8 mouse cellular contexts compared by ENCODE assay signal in the genomic region with DNA sequence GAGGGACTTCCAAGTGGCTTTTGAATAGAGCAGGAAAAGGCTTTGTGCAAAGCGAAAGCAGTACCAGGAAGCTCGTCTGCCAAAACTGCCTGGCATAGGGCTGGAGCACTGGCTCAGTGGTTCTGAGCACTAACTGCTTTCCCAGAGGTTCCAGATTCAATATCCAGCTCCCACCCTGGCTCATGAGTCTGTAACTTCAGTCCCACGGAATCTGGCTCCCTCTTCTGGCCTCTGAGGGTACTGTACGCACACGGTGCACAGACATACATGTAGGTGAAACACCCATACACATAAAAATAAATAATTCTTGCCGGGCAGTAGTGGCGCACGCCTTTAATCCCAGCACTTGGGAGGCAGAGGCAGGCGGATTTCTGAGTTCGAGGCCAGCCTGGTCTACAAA. TPM values are rescaled to one million over a fixed set of nuclear protein-coding genes. Genes with fewer than 3 reads are reported as not detected.
DNase-seq lines count a peak whose midpoint lies in the region; ATAC-seq and TF ChIP-seq lines count a peak whose summit lies in the region.

No protein-coding gene starts in this region.

- no peaks in the 10 kb centered on the region for H3K36me3 ChIP-seq in kidney, embryonic 16.5 days (ENCODE audit: insufficient read depth, low read length)
- no peaks in the 10 kb centered on the region for H3K36me3 ChIP-seq in CH12.LX (replicated peaks in 1 of 2; ENCODE audit: control insufficient read depth in 1 of 2, insufficient read depth in 1 of 2, low read length in 1 of 2)
- H3K36me3 ChIP-seq in forebrain, embryonic 15.5 days, result no peaks in the 10 kb centered on the region
- no peaks in the 10 kb centered on the region for H3K36me3 ChIP-seq in small intestine, adult 2 months (ENCODE audit: control insufficient read depth, insufficient read depth, low read length)
- no peaks in the 10 kb centered on the region; the same call in 1 of the 2 replicates for H3K36me3 ChIP-seq in heart, embryonic 11.5 days (ENCODE audit: control insufficient read depth, insufficient read depth, low read length)

- dilution Hi-C loops in CH12.LX (cut with MboI; ENCODE audit: extremely low pct_ligation_motif_present, extremely low pct_unique_long_range_greater_than_20kb, low sequenced_read_pairs), result no loop called here

- TF ChIP-seq EP300 in CH12.LX (IDR thresholded peaks at IDR 0.05; ENCODE audit: low read length), result no peak

- no peaks in the 10 kb centered on the region for H3K27me3 ChIP-seq in kidney, embryonic 16.5 days (ENCODE audit: insufficient read depth, low read length)
- H3K27me3 ChIP-seq in CH12.LX (replicated peaks), result no peaks in the 10 kb centered on the region
- H3K27me3 ChIP-seq in forebrain, embryonic 15.5 days, result no peaks in the 10 kb centered on the region
- no peaks in the 10 kb centered on the region for H3K27me3 ChIP-seq in small intestine, adult 2 months (ENCODE audit: control insufficient read depth, insufficient read depth, low read length)
- no peaks in the 10 kb centered on the region for H3K27me3 ChIP-seq in heart, embryonic 11.5 days (ENCODE audit: control insufficient read depth, insufficient read depth, low read length)

- peaks cover 4% of the 10 kb centered on the region for H3K9me3 ChIP-seq in kidney, embryonic 16.5 days (ENCODE audit: low read length)
- peaks cover 8% of the 10 kb centered on the region for H3K9me3 ChIP-seq in CH12.LX (replicated peaks; ENCODE audit: low read length)
- no peaks in the 10 kb centered on the region for H3K9me3 ChIP-seq in forebrain, embryonic 15.5 days
- H3K9me3 ChIP-seq in heart, embryonic 11.5 days (replicated peaks; ENCODE audit: control insufficient read depth, low read length), result peaks cover 3% of the 10 kb centered on the region; the same call in 1 of the 2 replicates

- WGBS in kidney, embryonic 16.5 days, result 85% methylated on average over 10 of the region's 10 CpGs
- 74% methylated on average over 10 of the region's 10 CpGs for WGBS in forebrain, embryonic 15.5 days
- 85% methylated on average over 10 of the region's 10 CpGs for WGBS in small intestine, adult 2 months
- 71% methylated on average over 10 of the region's 10 CpGs for WGBS in heart, embryonic 11.5 days (ENCODE audit: insufficient replicate concordance)

- H3K79me2 ChIP-seq in CH12.LX (replicated peaks; ENCODE audit: control insufficient read depth, extremely low read depth, insufficient read depth, poor library complexity, severe bottlenecking), result no peaks in the 10 kb centered on the region

- no peak overlapping the region for H3K4me2 ChIP-seq in kidney, embryonic 16.5 days (replicated peaks; ENCODE audit: low read depth, low read length)
- H3K4me2 ChIP-seq in CH12.LX (ENCODE audit: insufficient read depth, low read depth, poor library complexity, severe bottlenecking), result no peak overlapping the region
- H3K4me2 ChIP-seq in forebrain, embryonic 15.5 days (replicated peaks), result no peak overlapping the region
- H3K4me2 ChIP-seq in heart, embryonic 11.5 days, result no peak overlapping the region

- DNase-seq in kidney, adult 18-20 months, result peak; percentile 53
- peak; percentile 31 for DNase-seq in CH12.LX (ENCODE audit: extremely low read depth)
- DNase-seq in WW6 (ENCODE audit: low read depth, low spot score), result peak; percentile 73
- peak; percentile 38 for DNase-seq in layer of hippocampus, adult 9-11 months

- peak; percentile 20 to 66; a peak in 2 of 4 replicates for TF ChIP-seq CTCF in CH12.LX (conservative IDR thresholded peaks at IDR 0.05 in 1 of 2, IDR thresholded peaks at IDR 0.05 in 1 of 2; ENCODE audit: low read depth in 2 of 2, low read length in 2 of 2)
- TF ChIP-seq CTCF in small intestine, adult 2 months (IDR thresholded peaks at IDR 0.05; ENCODE audit: extremely low read depth, insufficient read length, insufficient replicate concordance, low read depth, low read length), result peak; percentile 63; the same call in 1 of the 2 replicates

- in situ Hi-C loops in CH12.LX (cut with MboI; ENCODE audit: low pct_ligation_motif_present, low pct_unique_long_range_greater_than_20kb, low sequenced_read_pairs), result loop anchor here (25.0 kb wide), 1 partner anchor 343 kb away; no protein-coding TSS in a partner anchor

- no peaks in the 10 kb centered on the region; the same call in 1 of the 2 replicates for H3K4me1 ChIP-seq in kidney, embryonic 16.5 days (ENCODE audit: insufficient read depth, low read length)
- no peaks in the 10 kb centered on the region for H3K4me1 ChIP-seq in CH12.LX (ENCODE audit: control insufficient read depth in 1 of 2, insufficient read depth in 2 of 2)
- peaks cover 16% of the 10 kb centered on the region for H3K4me1 ChIP-seq in forebrain, embryonic 15.5 days
- peaks cover 12% of the 10 kb centered on the region; the same call in 1 of the 2 replicates for H3K4me1 ChIP-seq in small intestine, adult 2 months (ENCODE audit: control insufficient read depth, insufficient read depth, insufficient read length, low read length)
- peaks cover 3% of the 10 kb centered on the region; the same call in 1 of the 2 replicates for H3K4me1 ChIP-seq in heart, embryonic 11.5 days (ENCODE audit: control insufficient read depth, insufficient read depth, low read length)

- no peak for TF ChIP-seq POLR2A in CH12.LX (IDR thresholded peaks at IDR 0.05; ENCODE audit: low read depth, low read length)
- TF ChIP-seq POLR2A in small intestine, adult 2 months (IDR thresholded peaks at IDR 0.05; ENCODE audit: low read depth, low read length), result no peak

- peak; percentile 60 for TF ChIP-seq RAD21 in CH12.LX (IDR thresholded peaks at IDR 0.05; ENCODE audit: low read depth, low read length)

- H3K4me3 ChIP-seq in kidney, embryonic 16.5 days (ENCODE audit: low read length), result no peak overlapping the region
- H3K4me3 ChIP-seq in CH12.LX (replicated peaks in 1 of 3; ENCODE audit: low read depth in 2 of 3, low read length in 2 of 3, poor library complexity in 1 of 3), result no peak overlapping the region
- H3K4me3 ChIP-seq in forebrain, embryonic 15.5 days, result no peak overlapping the region
- no peak overlapping the region for H3K4me3 ChIP-seq in small intestine, adult 2 months (ENCODE audit: low read depth, low read length)
- no peak overlapping the region for H3K4me3 ChIP-seq in heart, embryonic 11.5 days (ENCODE audit: low read depth, low read length)

- H3K27ac ChIP-seq in kidney, embryonic 16.5 days (ENCODE audit: low read length), result no peak overlapping the region
- H3K27ac ChIP-seq in CH12.LX (ENCODE audit: insufficient read depth, low read depth), result no peak overlapping the region
- H3K27ac ChIP-seq in forebrain, embryonic 15.5 days (replicated peaks), result no peak overlapping the region
- H3K27ac ChIP-seq in small intestine, adult 2 months (ENCODE audit: insufficient read depth, low read depth, low read length), result no peak overlapping the region
- no peak overlapping the region for H3K27ac ChIP-seq in heart, embryonic 11.5 days (ENCODE audit: low read depth, low read length)

- ATAC-seq in kidney, embryonic 16.5 days (ENCODE audit: low FRiP score, low TSS enrichment), result no peak
- ATAC-seq in forebrain, embryonic 15.5 days (replicated peaks), result peak; percentile 23; the same call in 1 of the 2 replicates
- no peak for ATAC-seq in heart, embryonic 11.5 days (replicated peaks; ENCODE audit: insufficient number of reproducible peaks, low FRiP score, low TSS enrichment)

- H3K9ac ChIP-seq in kidney, embryonic 16.5 days (replicated peaks; ENCODE audit: low read length), result no peak overlapping the region
- no peak overlapping the region for H3K9ac ChIP-seq in CH12.LX (ENCODE audit: insufficient read depth, low read depth)
- no peak overlapping the region for H3K9ac ChIP-seq in forebrain, embryonic 15.5 days (replicated peaks)
- H3K9ac ChIP-seq in heart, embryonic 11.5 days (ENCODE audit: low read depth, low read length), result no peak overlapping the region

TF ChIP-seq in CH12.LX, 34 proteins besides CTCF, POLR2A, EP300 and RAD21:
- TF ChIP-seq SMC3 (IDR thresholded peaks at IDR 0.05; ENCODE audit: low read depth, low read length), result peak; percentile 46
- TF ChIP-seq ETS1 (conservative IDR thresholded peaks at IDR 0.05; ENCODE audit: low read depth, low read length), result no peak
- TF ChIP-seq JUND (conservative IDR thresholded peaks at IDR 0.05; ENCODE audit: low read depth, low read length), result no peak
- no peak for TF ChIP-seq PAX5 (IDR thresholded peaks at IDR 0.05; ENCODE audit: low read length)
- TF ChIP-seq MAX (IDR thresholded peaks at IDR 0.05; ENCODE audit: low read length), result no peak
TF ChIP-seq in CH12.LX: peak in this region for 1.

RNA-seq across cellular contexts. Expression of gene Tnrc18, which starts 37.4 kb away (rescaled TPM):
- polyA plus RNA-seq in kidney, embryonic 16.5 days (2015; fragmentation: Nextera tagmentation; extraction: Ambion mirVana), result 18.2 and 20.6 TPM in 2 replicates
- total RNA-seq in CH12.LX (2012; rRNA removed) (5.2 and 5.4 TPM in 2 replicates), CH12.LX (2014; rRNA removed) (0.71 and 0.80 TPM in 2 replicates)
- 7.7 and 8.0 TPM in 2 replicates for polyA plus RNA-seq in CH12.LX (2012; ENCODE audit: insufficient read length, low read depth)
- polyA plus RNA-seq in forebrain, embryonic 15.5 days (2015; fragmentation: Nextera tagmentation; extraction: Ambion mirVana), result 45.9 and 48.3 TPM in 2 replicates
- 38.6 and 108 TPM in 2 replicates for polyA plus RNA-seq in small intestine, adult 2 months (2012; rRNA removed)
- 23.5 and 24.4 TPM in 2 replicates for polyA plus RNA-seq in heart, embryonic 11.5 days (2014; fragmentation: Nextera tagmentation; extraction: Ambion mirVana)

RNA-seq across cellular contexts. Expression of gene Fbxl18, which starts 40.3 kb away (rescaled TPM):
- polyA plus RNA-seq in kidney, embryonic 16.5 days (2015; fragmentation: Nextera tagmentation; extraction: Ambion mirVana), result 14.0 and 17.2 TPM in 2 replicates
- total RNA-seq in CH12.LX (2012; rRNA removed), result 5.0 and 6.4 TPM in 2 replicates
- 2.3 and 3.7 TPM in 2 replicates for total RNA-seq in CH12.LX (2014; rRNA removed)
- 5.0 and 5.5 TPM in 2 replicates for polyA plus RNA-seq in CH12.LX (2012; ENCODE audit: insufficient read length, low read depth)
- 32.6 and 34.2 TPM in 2 replicates for polyA plus RNA-seq in forebrain, embryonic 15.5 days (2015; fragmentation: Nextera tagmentation; extraction: Ambion mirVana)
- 17.0 and 28.4 TPM in 2 replicates for polyA plus RNA-seq in small intestine, adult 2 months (2012; rRNA removed)
- 7.0 and 8.0 TPM in 2 replicates for polyA plus RNA-seq in heart, embryonic 11.5 days (2014; fragmentation: Nextera tagmentation; extraction: Ambion mirVana)

RNA-seq across cellular contexts. Expression of gene Actb, which starts 51.7 kb away (rescaled TPM):
- 12,646 and 13,929 TPM in 2 replicates for polyA plus RNA-seq in kidney, embryonic 16.5 days (2015; fragmentation: Nextera tagmentation; extraction: Ambion mirVana)
- total RNA-seq in CH12.LX (2012; rRNA removed) (4,756 and 5,246 TPM in 2 replicates), CH12.LX (2014; rRNA removed) (3,882 and 4,152 TPM in 2 replicates)
- 3,023 and 5,048 TPM in 2 replicates for polyA plus RNA-seq in CH12.LX (2012; ENCODE audit: insufficient read length, low read depth)
- 16,767 and 16,970 TPM in 2 replicates for polyA plus RNA-seq in forebrain, embryonic 15.5 days (2015; fragmentation: Nextera tagmentation; extraction: Ambion mirVana)
- 4,701 and 11,894 TPM in 2 replicates for polyA plus RNA-seq in small intestine, adult 2 months (2012; rRNA removed)
- 7,480 and 8,290 TPM in 2 replicates for polyA plus RNA-seq in heart, embryonic 11.5 days (2014; fragmentation: Nextera tagmentation; extraction: Ambion mirVana)
